Mouse (Mus musculus) bone marrow macrophage, adult 2 months (primary cell): Measurements from ENCODE around the gene Mrgprd. TPM values are rescaled to one million over a fixed set of nuclear protein-coding genes. Genes with fewer than 3 reads are reported as not detected.

Experiments
- H3K27ac ChIP-seq: 2 replicates; pipeline ENCODE4 v1.5.1; 2012; ENCODE audit warnings: low read depth, low read length; ENCODE audit not compliant: insufficient read depth
- H3K4me1 ChIP-seq: 2 replicates; pipeline ENCODE4 v1.6.1; 2012; ENCODE audit warnings: low read length; ENCODE audit not compliant: control insufficient read depth, insufficient read depth
- H3K4me3 ChIP-seq: 2 replicates; pipeline ENCODE4 v1.5.1; 2012; ENCODE audit warnings: mild to moderate bottlenecking, low read length, moderate library complexity; ENCODE audit not compliant: insufficient read depth
- CTCF ChIP-seq: IDR thresholded peaks from 2 replicates; pipeline ENCODE4 v1.5.1; 2012; ENCODE audit warnings: low read depth, mild to moderate bottlenecking, low read length, moderate library complexity
- POLR2A ChIP-seq: IDR thresholded peaks from 2 replicates; pipeline ENCODE4 v1.6.1; 2012; ENCODE audit warnings: mild to moderate bottlenecking, low read depth, low read length, borderline replicate concordance
- polyA plus RNA-seq: library from polyadenylated mRNA; stranded (reverse); fragments of >200 nt; gene quantifications from 2 replicates; pipeline ENCODE4 v1.2.4, GENCODE M21; 2012; ENCODE audit not compliant: missing spikeins, insufficient read depth, insufficient read length

The Mrgprd gene
- polyA plus RNA-seq, 1 experiment: not detected

GRCm38 (mm10) chr7:145323607-145324006 lies 9.0 kb downstream of the Mrgprd start:
- H3K4me1 ChIP-seq: no peaks in the 10 kb centered on the region
- TF ChIP-seq CTCF (no peak), POLR2A (no peak)
- H3K27ac ChIP-seq: no peak overlapping the region
- no peak overlapping the region for H3K4me3 ChIP-seq

GRCm38 (mm10) chr7:145325697-145326096 lies 11.1 kb downstream of the Mrgprd start:
- H3K4me1 ChIP-seq: no peaks in the 10 kb centered on the region
- no peak for TF ChIP-seq CTCF
- no peak overlapping the region for H3K4me3 ChIP-seq
- no peak overlapping the region for H3K27ac ChIP-seq

- Histone ChIP-seq H3K4me1 (no peaks in the 10 kb centered on the region), H3K4me3 (no peak overlapping the region), H3K27ac (no peak overlapping the region)
- TF ChIP-seq POLR2A: no peak
Measured at GRCm38 (mm10) chr7:145329982-145330381, 15.3 kb downstream of the Mrgprd start.

GRCm38 (mm10) chr7:145330641-145331040 lies 16.0 kb downstream of the Mrgprd start:
- Histone ChIP-seq H3K4me1 (no peaks in the 10 kb centered on the region), H3K27ac (no peak overlapping the region), H3K4me3 (no peak overlapping the region)
- TF ChIP-seq POLR2A: no peak
- no peak for TF ChIP-seq CTCF

GRCm38 (mm10) chr7:145332376-145333041 lies 17.9 kb downstream of the Mrgprd start:
- TF ChIP-seq POLR2A (no peak), CTCF (no peak)
- Histone ChIP-seq H3K4me1 (no peaks in the 10 kb centered on the region), H3K4me3 (no peak overlapping the region), H3K27ac (no peak overlapping the region)

- no peak for TF ChIP-seq CTCF
- no peak for TF ChIP-seq POLR2A
- H3K4me1 ChIP-seq: no peaks in the 10 kb centered on the region
- H3K4me3 ChIP-seq: no peak overlapping the region
- no peak overlapping the region for H3K27ac ChIP-seq
Measured at GRCm38 (mm10) chr7:145333936-145334335, 19.3 kb downstream of the Mrgprd start.

- TF ChIP-seq CTCF (no peak), POLR2A (no peak)
- H3K4me1 ChIP-seq: no peaks in the 10 kb centered on the region
- no peak overlapping the region for H3K27ac ChIP-seq
- H3K4me3 ChIP-seq: no peak overlapping the region
Measured at GRCm38 (mm10) chr7:145334428-145335027, 19.9 kb downstream of the Mrgprd start.

- Histone ChIP-seq H3K4me1 (no peaks in the 10 kb centered on the region), H3K4me3 (no peak overlapping the region), H3K27ac (no peak overlapping the region)
- TF ChIP-seq CTCF (no peak), POLR2A (no peak)
Measured at GRCm38 (mm10) chr7:145335199-145335598, 20.6 kb downstream of the Mrgprd start.

GRCm38 (mm10) chr7:145335616-145336332 lies 21.1 kb downstream of the Mrgprd start:
- H3K4me1 ChIP-seq: no peaks in the 10 kb centered on the region
- H3K27ac ChIP-seq: no peak overlapping the region
- H3K4me3 ChIP-seq: no peak overlapping the region
- no peak for TF ChIP-seq CTCF

- no peak for TF ChIP-seq POLR2A
- no peak for TF ChIP-seq CTCF
- Histone ChIP-seq H3K4me1 (no peaks in the 10 kb centered on the region), H3K27ac (no peak overlapping the region), H3K4me3 (no peak overlapping the region)
Measured at GRCm38 (mm10) chr7:145337889-145338288, 23.3 kb downstream of the Mrgprd start.
